Mouse (Mus musculus): Measurements from ENCODE around the gene Cic.

Cic gene

DNA sequence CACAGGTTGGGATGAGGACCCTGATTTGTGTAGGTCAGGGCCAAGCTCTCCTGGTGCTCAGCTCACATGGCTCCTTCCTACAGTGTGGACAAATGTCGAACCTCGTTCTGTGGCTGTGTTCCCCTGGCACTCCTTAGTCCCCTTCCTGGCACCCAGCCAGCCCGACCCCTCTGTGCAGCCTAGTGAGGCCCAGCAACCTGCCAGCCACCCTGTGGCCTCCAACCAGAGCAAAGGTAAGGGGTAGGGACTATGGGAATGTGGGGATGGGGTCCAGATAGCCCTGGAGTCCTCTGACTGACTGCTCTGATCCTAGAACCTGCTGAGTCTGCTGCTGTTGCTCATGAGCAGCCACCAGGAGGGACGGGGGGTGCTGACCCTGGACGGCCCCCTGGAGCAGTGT is 17.3 kb downstream of the Cic start:
- no peak for DNase-seq

- DNase-seq, result no peak
These were observed 18.2 kb downstream of the Cic start for GRCm38 (mm10) chr7:25285511-25286238.

DNA sequence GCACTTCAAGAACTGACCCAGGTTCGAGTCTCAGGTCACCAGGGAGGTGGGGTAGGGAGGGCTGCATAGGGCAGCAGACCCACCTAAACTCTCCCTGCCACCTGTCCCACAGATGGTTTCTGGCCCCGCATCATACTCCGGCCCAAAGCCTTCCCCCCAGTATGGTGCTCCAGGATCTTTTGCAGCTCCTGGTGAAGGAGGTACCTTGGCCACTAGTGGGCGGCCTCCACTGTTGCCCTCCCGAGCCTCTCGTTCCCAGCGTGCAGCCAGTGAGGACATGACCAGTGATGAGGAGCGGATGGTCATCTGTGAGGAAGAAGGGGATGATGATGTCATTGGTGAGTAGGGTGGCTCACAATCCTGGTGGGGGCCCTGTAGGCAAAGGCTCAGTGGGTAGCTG is 19.5 kb downstream of the Cic start:
- DNase-seq, result no peak

GRCm38 (mm10) chr7:25288011-25288410 is 20.5 kb downstream of the Cic start:
- DNase-seq, result no peak

DNA sequence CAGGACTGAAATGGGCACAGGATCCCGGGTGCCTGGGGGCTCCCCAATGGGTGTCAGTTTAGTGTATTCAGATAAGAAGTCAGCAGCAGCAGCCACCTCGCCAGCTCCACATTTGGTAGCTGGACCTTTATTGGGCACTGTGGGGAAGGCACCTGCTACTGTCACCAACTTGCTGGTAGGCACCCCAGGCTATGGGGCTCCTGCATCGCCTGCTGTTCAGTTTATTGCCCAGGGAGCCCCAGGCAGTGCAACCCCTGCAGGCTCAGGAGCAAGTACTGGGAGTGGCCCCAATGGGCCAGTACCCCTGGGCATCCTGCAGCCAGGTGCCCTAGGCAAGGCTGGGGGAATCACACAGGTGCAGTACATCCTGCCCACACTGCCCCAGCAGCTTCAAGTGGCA is 21.2 kb downstream of the Cic start:
- no peak for DNase-seq

GRCm38 (mm10) chr7:25289925-25290324 is 22.4 kb downstream of the Cic start:
- DNase-seq, result no peak

GRCm38 (mm10) chr7:25290463-25290862 is 23.0 kb downstream of the Cic start:
- no peak for DNase-seq

GRCm38 (mm10) chr7:25290911-25291310 is 23.4 kb downstream of the Cic start:
- peak; percentile 51 for DNase-seq

DNA sequence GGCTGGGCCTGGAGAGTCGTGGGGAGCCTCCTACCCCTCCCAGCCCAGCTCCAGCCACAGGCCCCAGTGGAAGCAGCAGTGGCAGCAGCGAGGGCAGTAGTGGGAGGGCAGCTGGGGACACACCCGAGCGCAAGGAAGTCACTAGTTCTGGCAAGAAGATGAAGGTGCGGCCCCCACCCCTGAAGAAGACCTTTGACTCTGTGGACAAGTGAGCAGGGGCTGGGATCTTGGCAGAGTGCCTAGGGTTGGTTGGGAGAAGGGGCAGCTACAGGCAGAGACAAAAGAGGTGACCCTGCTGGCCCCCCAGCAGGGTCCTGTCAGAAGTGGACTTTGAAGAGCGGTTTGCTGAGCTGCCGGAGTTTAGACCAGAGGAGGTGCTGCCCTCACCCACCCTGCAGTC is 24.6 kb downstream of the Cic start:
- DNase-seq, result no peak

DNA sequence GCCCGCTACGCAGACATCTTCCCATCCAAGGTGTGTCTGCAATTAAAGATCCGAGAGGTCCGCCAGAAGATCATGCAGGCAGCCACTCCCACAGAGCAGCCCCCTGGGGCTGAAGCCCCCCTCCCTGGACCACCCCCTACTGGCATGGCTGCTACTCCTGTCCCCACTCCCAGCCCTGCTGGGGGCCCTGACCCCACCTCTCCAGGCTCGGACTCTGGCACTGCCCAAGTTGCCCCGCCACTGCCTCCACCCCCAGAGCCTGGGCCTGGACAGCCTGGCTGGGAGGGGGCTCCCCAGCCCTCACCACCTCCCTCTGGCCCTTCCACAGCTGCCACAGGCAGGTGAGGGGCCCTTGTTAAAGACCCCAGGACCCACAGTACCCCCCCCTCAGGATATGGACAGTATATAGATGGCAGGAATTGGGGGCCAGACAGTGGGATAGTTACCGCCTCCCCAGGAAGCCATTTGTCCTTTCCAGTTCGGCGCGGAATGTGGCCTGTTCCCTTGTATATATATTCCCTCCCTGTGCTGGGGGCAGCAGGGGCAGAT is 25.8 kb downstream of the Cic start:
- no peak for DNase-seq

- DNase-seq, result no peak
These were observed 27.0 kb downstream of the Cic start for GRCm38 (mm10) chr7:25294495-25294894.

DNA sequence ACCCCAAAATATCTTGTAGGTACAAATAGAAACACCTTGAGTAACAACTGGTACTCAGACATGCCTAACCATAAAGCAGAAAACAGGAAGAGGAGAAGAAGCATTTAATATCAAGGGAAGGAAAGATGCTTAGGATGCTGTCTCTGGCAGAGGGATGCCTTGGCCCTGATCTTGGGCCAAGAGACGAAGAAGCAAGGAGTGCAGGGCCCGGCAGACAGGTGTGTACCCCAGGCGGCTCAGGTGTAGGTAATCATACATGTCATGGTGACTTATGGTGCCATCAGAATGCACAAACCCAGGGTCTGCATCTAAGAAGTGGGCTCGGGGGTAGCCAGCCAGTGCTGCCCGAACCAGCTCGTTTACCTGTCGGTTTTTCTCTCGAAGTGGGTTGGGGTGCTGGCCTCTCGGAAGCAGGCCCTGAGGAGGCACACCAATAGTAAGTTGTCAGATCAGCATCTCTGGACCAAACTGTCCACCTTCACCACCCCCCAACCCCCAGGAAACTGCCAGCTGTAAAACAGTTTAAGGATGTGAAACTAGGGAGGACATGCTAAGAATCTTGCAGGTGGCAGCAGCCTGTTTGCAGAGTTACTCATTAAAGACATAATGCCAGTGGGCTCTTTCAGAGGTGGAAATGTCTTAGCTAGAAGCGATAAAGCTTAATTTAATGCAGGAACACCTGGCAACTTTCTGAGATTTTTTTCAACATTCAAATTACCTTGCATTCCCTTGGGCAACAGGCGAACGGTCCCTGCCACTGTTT is 27.6 kb downstream of the Cic start:
- no peak for DNase-seq

DNA sequence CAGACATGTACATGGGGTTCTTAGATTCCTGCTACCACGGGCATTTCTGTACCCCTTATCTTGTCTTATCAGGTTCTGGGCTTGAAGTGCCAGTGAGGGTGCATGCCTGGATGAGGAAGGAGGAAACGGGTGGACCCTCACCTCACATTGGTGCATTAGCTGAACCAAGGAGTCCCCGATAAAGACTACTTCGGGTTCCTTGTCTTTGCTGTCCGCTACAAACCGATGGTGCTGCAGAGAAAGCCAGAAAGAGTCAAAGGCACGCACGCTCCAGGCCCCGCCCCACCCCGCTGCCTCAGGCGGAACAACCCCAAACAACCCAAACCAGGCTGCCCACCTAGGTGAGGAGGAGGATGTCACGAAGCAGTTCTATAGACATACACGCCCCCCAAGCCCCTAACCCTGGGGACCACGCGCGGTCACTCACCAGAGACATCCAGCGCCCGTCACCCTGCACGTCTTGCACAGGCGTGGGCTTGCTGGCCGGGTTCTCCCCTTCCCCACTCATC is 29.5 kb downstream of the Cic start:
- DNase-seq, result no peak

GRCm38 (mm10) chr7:25297454-25298325 is 30.2 kb downstream of the Cic start, which contains the start of gene Pafah1b3:
TSS of gene Pafah1b3 (minus strand) at chr7:25297986.
- DNase-seq, result peak; percentile 88

GRCm38 (mm10) chr7:25301063-25301462 is 33.6 kb downstream of the Cic start, which contains the start of gene Prr19:
TSS of gene Prr19 (plus strand) at chr7:25301411.
- DNase-seq, result no peak

DNA sequence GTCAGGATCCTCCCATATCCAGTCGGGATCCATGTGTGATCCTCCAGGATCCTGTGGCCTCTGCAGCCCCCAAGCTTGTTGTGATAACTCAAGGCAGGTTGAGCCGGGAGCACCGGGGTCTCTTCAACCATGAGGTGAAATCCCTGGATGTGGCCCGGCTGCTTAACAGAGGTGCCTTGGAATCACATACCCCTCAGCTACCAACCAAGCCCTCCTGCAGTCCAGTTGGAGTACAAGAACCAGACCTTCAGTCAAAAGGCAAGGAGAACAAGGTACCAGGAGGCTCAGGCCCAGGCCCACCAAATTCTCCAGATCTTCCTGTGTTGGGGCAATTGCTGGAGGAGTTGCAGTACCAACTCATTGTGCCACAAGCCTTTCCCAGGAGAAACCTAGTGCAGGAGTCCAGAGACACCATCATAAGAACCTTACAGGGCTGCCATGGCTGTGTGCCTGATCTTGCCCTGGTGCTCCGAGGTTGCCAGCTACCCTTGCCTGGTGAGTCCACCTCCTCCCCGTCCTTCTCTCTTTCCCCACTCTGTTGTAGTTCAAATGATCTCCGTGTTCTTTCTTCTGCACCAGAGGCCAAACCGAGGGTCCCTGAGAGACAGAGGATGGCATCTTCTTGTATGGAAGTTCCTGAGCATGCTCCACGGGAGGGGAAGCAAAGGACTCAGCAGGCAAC is 35.6 kb downstream of the Cic start:
- no peak for DNase-seq

GRCm38 (mm10) chr7:25303685-25304006 is 36.1 kb downstream of the Cic start:
- no peak for DNase-seq

GRCm38 (mm10) chr7:25305481-25305880 is 38.0 kb downstream of the Cic start:
- DNase-seq, result no peak

DNA sequence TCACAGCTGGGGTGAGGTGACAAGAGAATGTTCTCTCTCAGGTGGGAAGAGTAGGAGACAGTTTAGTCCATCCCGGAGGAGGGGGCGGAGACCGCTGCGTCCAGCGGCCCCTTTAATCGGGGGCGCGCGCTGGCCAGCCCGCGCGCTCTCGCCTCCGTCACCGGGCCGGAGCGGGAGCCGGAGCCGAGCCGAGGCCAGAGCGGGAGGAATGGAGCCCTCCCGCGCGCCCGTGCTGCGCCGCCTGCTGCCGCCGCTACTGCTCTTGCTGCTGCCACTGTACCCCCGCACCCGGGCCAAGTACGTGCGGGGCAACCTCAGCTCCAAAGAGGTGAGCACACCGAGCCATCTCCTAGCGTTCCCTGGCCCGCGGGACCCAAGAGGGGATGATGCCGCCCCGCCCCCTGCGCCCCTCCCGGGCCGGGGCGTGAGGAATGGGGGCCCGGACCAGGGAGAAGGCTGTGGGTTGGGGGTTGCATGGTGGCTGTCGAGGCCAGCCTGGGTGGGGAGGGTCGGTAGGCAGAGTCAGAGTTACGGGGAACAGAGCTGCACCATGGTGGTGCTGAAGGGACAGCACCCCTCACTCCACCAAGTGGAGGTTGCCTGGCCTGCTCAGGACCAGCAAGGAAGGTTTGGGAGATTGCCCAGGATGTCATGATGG is 38.6 kb downstream of the Cic start, which contains the start of gene Tmem145:
TSS of gene Tmem145 (plus strand) at position 151 of the 658 bp plus-strand sequence.
- peak; percentile 70 for DNase-seq

- no peak for DNase-seq
These were observed 39.1 kb downstream of the Cic start for GRCm38 (mm10) chr7:25306614-25306996.

DNA sequence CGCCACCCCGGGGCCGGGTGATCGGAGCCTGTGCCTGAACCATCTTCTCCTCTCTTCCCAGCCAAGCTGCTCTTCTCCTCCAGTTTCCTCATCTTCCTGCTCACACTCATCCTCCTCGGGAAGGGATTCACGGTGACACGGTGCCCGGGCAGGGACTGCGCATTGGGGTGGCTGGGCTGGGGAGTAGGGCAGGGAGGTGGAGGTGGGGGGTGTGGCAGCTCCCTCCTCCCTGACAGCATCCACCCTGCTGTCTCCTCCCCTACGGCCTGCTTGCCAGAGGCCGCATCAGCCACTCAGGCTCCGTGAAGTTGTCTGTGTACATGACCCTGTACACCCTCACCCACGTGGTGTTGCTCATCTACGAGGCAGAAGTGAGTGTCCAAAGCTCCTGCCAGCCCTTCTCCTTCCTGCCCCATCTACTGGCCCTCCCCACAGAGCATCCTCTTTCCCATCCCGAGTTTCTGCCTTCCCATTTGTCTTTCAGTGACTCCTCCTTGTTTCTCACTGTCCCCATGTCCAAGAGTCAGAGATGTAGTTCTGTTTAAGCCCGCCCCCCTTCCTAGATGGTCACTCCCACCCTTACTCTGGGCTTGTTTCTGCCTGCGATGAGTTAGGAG is 41.3 kb downstream of the Cic start:
- DNase-seq, result no peak

Data from cerebellum, adult 8-10 months (tissue).